Mouse (Mus musculus) liver, embryonic 14.5 days (tissue): ENCODE measurements around the gene Vmn2r24.

Source experiments
- CTCF ChIP-seq: IDR thresholded peaks from 2 replicates; pipeline ENCODE4 v1.5.1; 2016; ENCODE audit warnings: antibody characterized with exemption, low read depth, control low read depth
- EP300 ChIP-seq: IDR thresholded peaks from 2 replicates; pipeline ENCODE4 v1.6.1; 2016; ENCODE audit warnings: antibody characterized with exemption, low read depth

DNA sequence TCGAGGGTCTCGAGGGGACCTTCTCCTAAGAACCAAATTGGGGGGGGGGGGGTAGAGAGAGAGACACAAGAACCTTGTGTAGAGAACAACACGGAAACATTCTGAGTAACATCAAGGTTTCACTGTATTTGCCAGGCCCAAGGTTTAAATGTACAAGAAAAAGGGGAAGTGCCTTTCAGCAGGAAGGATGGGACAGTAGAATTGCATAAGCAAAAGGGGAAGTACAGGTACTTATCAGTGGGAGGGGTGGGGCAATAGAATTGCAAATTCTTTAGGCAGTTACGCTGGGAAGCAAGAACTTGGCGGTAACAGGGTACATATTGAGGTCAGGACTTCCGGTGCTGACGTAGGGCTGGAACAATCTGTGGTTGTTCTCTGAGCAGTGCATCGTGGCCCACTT lies 41.3 kb downstream of the Vmn2r24 start:
- TF ChIP-seq CTCF (no peak), EP300 (no peak)
